Mouse (Mus musculus): Measurements from ENCODE around the gene Kdelc2.

The Kdelc2 gene

GRCm38 (mm10) chr9:53384873-53385272 is 1.0 kb downstream of the Kdelc2 start:
- in situ Hi-C loops (cut with MboI, MseI): no loop called here

GRCm38 (mm10) chr9:53387431-53387830 is 3.6 kb downstream of the Kdelc2 start:
- in situ Hi-C loops (cut with MboI, MseI): no loop called here

GRCm38 (mm10) chr9:53389109-53389508 is 5.3 kb downstream of the Kdelc2 start:
- in situ Hi-C loops (cut with MboI, MseI): no loop called here

- in situ Hi-C loops (cut with MboI, MseI): loop anchor here (5.0 kb wide), 1 partner anchor 133 kb away; no protein-coding TSS in a partner anchor
These were observed 6.3 kb downstream of the Kdelc2 start for GRCm38 (mm10) chr9:53390136-53390535.

- in situ Hi-C loops (cut with MboI, MseI): no loop called here
These were observed 14.0 kb downstream of the Kdelc2 start for GRCm38 (mm10) chr9:53397685-53398387.

- in situ Hi-C loops (cut with MboI, MseI): no loop called here
These were observed 14.5 kb downstream of the Kdelc2 start for GRCm38 (mm10) chr9:53398388-53398700.

GRCm38 (mm10) chr9:53399537-53399936 is 15.7 kb downstream of the Kdelc2 start:
- in situ Hi-C loops (cut with MboI, MseI): no loop called here

- in situ Hi-C loops (cut with MboI, MseI): no loop called here
These were observed 16.9 kb downstream of the Kdelc2 start for GRCm38 (mm10) chr9:53400696-53401095.

- in situ Hi-C loops (cut with MboI, MseI): no loop called here
These were observed 17.3 kb downstream of the Kdelc2 start for GRCm38 (mm10) chr9:53401146-53401545.

GRCm38 (mm10) chr9:53402291-53402711 is 18.5 kb downstream of the Kdelc2 start, which contains the start of gene 4930550C14Rik:
TSS of gene 4930550C14Rik (plus strand) at chr9:53402325.
- in situ Hi-C loops (cut with MboI, MseI): no loop called here

- in situ Hi-C loops (cut with MboI, MseI): no loop called here
These were observed 19.2 kb downstream of the Kdelc2 start for GRCm38 (mm10) chr9:53402991-53403390.

GRCm38 (mm10) chr9:53404050-53404752 is 20.4 kb downstream of the Kdelc2 start:
- in situ Hi-C loops (cut with MboI, MseI): no loop called here

- in situ Hi-C loops (cut with MboI, MseI): no loop called here
These were observed 21.2 kb downstream of the Kdelc2 start for GRCm38 (mm10) chr9:53404753-53405722.

GRCm38 (mm10) chr9:53408548-53408947 is 24.7 kb downstream of the Kdelc2 start:
- in situ Hi-C loops (cut with MboI, MseI): no loop called here

- in situ Hi-C loops (cut with MboI, MseI): no loop called here
These were observed 25.1 kb downstream of the Kdelc2 start for GRCm38 (mm10) chr9:53408953-53409361.

GRCm38 (mm10) chr9:53409427-53409826 is 25.6 kb downstream of the Kdelc2 start:
- in situ Hi-C loops (cut with MboI, MseI): no loop called here

- in situ Hi-C loops (cut with MboI, MseI): no loop called here
These were observed 38.5 kb downstream of the Kdelc2 start for GRCm38 (mm10) chr9:53422133-53422896.

GRCm38 (mm10) chr9:53426726-53427125 is 42.9 kb downstream of the Kdelc2 start:
- in situ Hi-C loops (cut with MboI, MseI): no loop called here

- in situ Hi-C loops (cut with MboI, MseI): no loop called here
These were observed 43.8 kb downstream of the Kdelc2 start for GRCm38 (mm10) chr9:53427638-53428037.

GRCm38 (mm10) chr9:53435830-53436570 is 52.2 kb downstream of the Kdelc2 start:
- in situ Hi-C loops (cut with MboI, MseI): no loop called here
